19 mouse cellular contexts compared by ENCODE assay signal in genomic region chrX:169691675-169692074, GRCm38 (mm10). TPM values are rescaled to one million over a fixed set of nuclear protein-coding genes. Genes with fewer than 3 reads are reported as not detected.
DNase-seq lines count a peak whose midpoint lies in the region; ATAC-seq and TF ChIP-seq lines count a peak whose summit lies in the region.
"Had no signal": no experiment of that assay in that cellular context is flagged by ENCODE, and none has a peak within 500 bp of the region (broad histone marks: within the 10 kb centered on the region; RNA-seq: fewer than 3 reads in every experiment).

No protein-coding gene starts in this region.

- DNase-seq in forebrain, embryonic 10.5 days (ENCODE audit: extremely low spot score, low spot score) = no peak
- no peak for DNase-seq in liver, embryonic 14.5 days (ENCODE audit: low read depth in 3 of 3, low spot score in 3 of 3)
- no peak for DNase-seq in liver
- DNase-seq in thymus, postnatal 14 days = no peak
- no peak for DNase-seq in right cerebral cortex, postnatal 10 days (ENCODE audit: low spot score in 2 of 2)
- DNase-seq: adrenal gland, adult 8-10 months; B cell, adult 2 months; cerebellum, postnatal 14 days; kidney, adult 11 months; left cerebral cortex, postnatal 4 days; lung, embryonic 14.5 days; midbrain, embryonic 14.5 days; right cerebral cortex, postnatal 14 days had no signal

- H3K4me2 ChIP-seq in forebrain, embryonic 16.5 days (ENCODE audit: low read length) = no peak overlapping the region
- no peak overlapping the region for H3K4me2 ChIP-seq in liver, embryonic 14.5 days (ENCODE audit: low read depth)
- H3K4me2 ChIP-seq in heart, embryonic 15.5 days = no peak overlapping the region
- H3K4me2 ChIP-seq in midbrain, embryonic 16.5 days (ENCODE audit: low read length) = no peak overlapping the region
- H3K4me2 ChIP-seq: lung, embryonic 14.5 days had no signal

- TF ChIP-seq EP300 in liver, embryonic 14.5 days (IDR thresholded peaks at IDR 0.05; ENCODE audit: low read depth) = no peak

- no peak overlapping the region for H3K9ac ChIP-seq in forebrain, embryonic 16.5 days (replicated peaks; ENCODE audit: low read depth, low read length)
- H3K9ac ChIP-seq in liver, embryonic 14.5 days (replicated peaks) = no peak overlapping the region
- no peak overlapping the region for H3K9ac ChIP-seq in heart, embryonic 15.5 days
- no peak overlapping the region for H3K9ac ChIP-seq in midbrain, embryonic 16.5 days (ENCODE audit: low read depth, low read length)
- H3K9ac ChIP-seq: lung, embryonic 14.5 days had no signal

- peaks cover 3% of the 10 kb centered on the region; the same call in 1 of the 2 replicates for H3K27me3 ChIP-seq in forebrain, embryonic 16.5 days (replicated peaks; ENCODE audit: control insufficient read depth, insufficient read depth, low read length)
- H3K27me3 ChIP-seq in forebrain, embryonic 10.5 days (ENCODE audit: poor library complexity, severe bottlenecking) = peaks cover 100% of the 10 kb centered on the region
- no peaks in the 10 kb centered on the region for H3K27me3 ChIP-seq in liver, embryonic 14.5 days (ENCODE audit: control insufficient read depth, insufficient read depth, low read length)
- no peaks in the 10 kb centered on the region for H3K27me3 ChIP-seq in heart, embryonic 15.5 days
- H3K27me3 ChIP-seq in midbrain, embryonic 16.5 days (ENCODE audit: control insufficient read depth, insufficient read depth, low read depth, low read length) = peaks cover 9% of the 10 kb centered on the region; the same call in 1 of the 2 replicates

- H3K36me3 ChIP-seq in forebrain, embryonic 16.5 days (ENCODE audit: control insufficient read depth, insufficient read depth) = no peaks in the 10 kb centered on the region
- H3K36me3 ChIP-seq in forebrain, embryonic 10.5 days (replicated peaks) = no peaks in the 10 kb centered on the region
- no peaks in the 10 kb centered on the region for H3K36me3 ChIP-seq in liver, embryonic 14.5 days (replicated peaks; ENCODE audit: control insufficient read depth, insufficient read depth, low read depth)
- H3K36me3 ChIP-seq in heart, embryonic 15.5 days = no peaks in the 10 kb centered on the region
- H3K36me3 ChIP-seq in midbrain, embryonic 16.5 days (ENCODE audit: control insufficient read depth, insufficient read depth, low read length) = no peaks in the 10 kb centered on the region
- H3K36me3 ChIP-seq: embryonic facial prominence, embryonic 10.5 days had no signal

- no peak overlapping the region for H3K4me3 ChIP-seq in forebrain, embryonic 16.5 days (replicated peaks; ENCODE audit: low read length)
- no peak overlapping the region for H3K4me3 ChIP-seq in forebrain, embryonic 10.5 days
- H3K4me3 ChIP-seq in liver, embryonic 14.5 days (ENCODE audit: insufficient read depth in 1 of 2, low read depth in 2 of 2, low read length in 2 of 2) = no peak overlapping the region
- H3K4me3 ChIP-seq in heart, embryonic 15.5 days = no peak overlapping the region
- no peak overlapping the region for H3K4me3 ChIP-seq in midbrain, embryonic 16.5 days (ENCODE audit: low read depth, low read length)
- H3K4me3 ChIP-seq: embryonic facial prominence, embryonic 10.5 days had no signal

- H3K9me3 ChIP-seq in forebrain, embryonic 16.5 days (ENCODE audit: control insufficient read depth, low read length) = no peaks in the 10 kb centered on the region
- H3K9me3 ChIP-seq in forebrain, embryonic 10.5 days = no peaks in the 10 kb centered on the region
- H3K9me3 ChIP-seq in liver, embryonic 14.5 days (ENCODE audit: control insufficient read depth, low read length) = no peaks in the 10 kb centered on the region
- no peaks in the 10 kb centered on the region for H3K9me3 ChIP-seq in heart, embryonic 15.5 days (replicated peaks)
- no peaks in the 10 kb centered on the region for H3K9me3 ChIP-seq in midbrain, embryonic 16.5 days (replicated peaks; ENCODE audit: control insufficient read depth, low read length, poor library complexity, severe bottlenecking)
- H3K9me3 ChIP-seq: embryonic facial prominence, embryonic 10.5 days had no signal

- no peaks in the 10 kb centered on the region; the same call in 1 of the 2 replicates for H3K4me1 ChIP-seq in forebrain, embryonic 16.5 days (replicated peaks; ENCODE audit: control insufficient read depth, insufficient read depth, low read length)
- peaks cover 11% of the 10 kb centered on the region for H3K4me1 ChIP-seq in forebrain, embryonic 10.5 days
- no peaks in the 10 kb centered on the region for H3K4me1 ChIP-seq in liver, embryonic 14.5 days (replicated peaks; ENCODE audit: control insufficient read depth in 2 of 2, insufficient read depth in 2 of 2, low read length in 1 of 2)
- H3K4me1 ChIP-seq in heart, embryonic 15.5 days (replicated peaks) = no peaks in the 10 kb centered on the region
- H3K4me1 ChIP-seq in midbrain, embryonic 16.5 days (ENCODE audit: control insufficient read depth, insufficient read depth, low read length) = no peaks in the 10 kb centered on the region
- H3K4me1 ChIP-seq: embryonic facial prominence, embryonic 10.5 days had no signal

- no peak overlapping the region for H3K27ac ChIP-seq in forebrain, embryonic 16.5 days (ENCODE audit: low read length)
- no peak overlapping the region for H3K27ac ChIP-seq in forebrain, embryonic 10.5 days
- H3K27ac ChIP-seq in liver, embryonic 14.5 days = no peak overlapping the region
- H3K27ac ChIP-seq in heart, embryonic 15.5 days = peak overlapping the region; percentile 66
- H3K27ac ChIP-seq in midbrain, embryonic 16.5 days (ENCODE audit: low read length) = no peak overlapping the region
- H3K27ac ChIP-seq: embryonic facial prominence, embryonic 10.5 days; macrophage had no signal

- no peak for TF ChIP-seq CTCF in liver, embryonic 14.5 days (IDR thresholded peaks at IDR 0.05; ENCODE audit: low read depth)

- 37% methylated on average over 2 of the region's 2 CpGs for WGBS in forebrain, embryonic 16.5 days
- 83% methylated on average over 2 of the region's 2 CpGs for WGBS in forebrain, embryonic 10.5 days
- WGBS in liver, embryonic 14.5 days (ENCODE audit: insufficient replicate concordance) = 54% methylated on average over 2 of the region's 2 CpGs
- 38% methylated on average over 2 of the region's 2 CpGs for WGBS in heart, embryonic 15.5 days
- WGBS in midbrain, embryonic 16.5 days = 67% methylated on average over 2 of the region's 2 CpGs

- ATAC-seq in forebrain, embryonic 16.5 days = peak; percentile 69
- peak; percentile 45; the same call in 1 of the 2 replicates for ATAC-seq in liver, embryonic 14.5 days (ENCODE audit: insufficient read depth)
- ATAC-seq in heart, embryonic 15.5 days (replicated peaks; ENCODE audit: insufficient number of reproducible peaks, insufficient read depth, low FRiP score, low read depth) = no peak; the same call in 1 of the 2 replicates
- no peak for ATAC-seq in midbrain, embryonic 16.5 days
- ATAC-seq: hindbrain, embryonic 16.5 days had no signal

RNA-seq across cellular contexts. Expression of gene Mid1, which starts 6.7 kb away (rescaled TPM):
- 10.0 and 10.1 TPM in 2 replicates for polyA plus RNA-seq in forebrain, embryonic 16.5 days (2015; fragmentation: Nextera tagmentation; extraction: Ambion mirVana)
- 22.3 and 23.3 TPM in 2 replicates for polyA plus RNA-seq in forebrain, embryonic 10.5 days (2016; fragmentation: Nextera tagmentation; extraction: Ambion mirVana)
- polyA plus RNA-seq in liver, embryonic 14.5 days (2012; rRNA removed) = 1.1 and 1.9 TPM in 2 replicates
- polyA plus RNA-seq in liver, embryonic 14.5 days (2014; fragmentation: Nextera tagmentation; extraction: Ambion mirVana) = 1.2 and 1.5 TPM in 2 replicates
- 4.9 and 7.4 TPM in 2 replicates for polyA plus RNA-seq in heart, embryonic 15.5 days (2015; fragmentation: Nextera tagmentation; extraction: Ambion mirVana)
- 4.9 and 7.6 TPM in 2 replicates for polyA plus RNA-seq in midbrain, embryonic 16.5 days (2015; fragmentation: Nextera tagmentation; extraction: Ambion mirVana)

Comparison
In these comparisons a context has a peak if more than half of its experiments do, and no peak if none do; other contexts are left out.
1. ATAC-seq: peak in forebrain, embryonic 16.5 days (single experiment) and liver, embryonic 14.5 days (single experiment); none in heart, embryonic 15.5 days (single experiment) and midbrain, embryonic 16.5 days (single experiment).